Mouse (Mus musculus) urinary bladder, postnatal 36 days (tissue): Measurements from ENCODE around the gene Sv2a.
"Not testable (repeated sequence)": the region's sequence is repeated elsewhere in the genome, so short reads cannot be mapped to it uniquely, and the experiment has no call there.

Experiments
- DNase-seq, 2 experiments: peaks; one replicate each; pipeline ENCODE4 v3.0.0; 2022; ENCODE audit warnings: low spot score in 2 of 2, mixed read lengths in 1 of 2

The Sv2a gene

DNA sequence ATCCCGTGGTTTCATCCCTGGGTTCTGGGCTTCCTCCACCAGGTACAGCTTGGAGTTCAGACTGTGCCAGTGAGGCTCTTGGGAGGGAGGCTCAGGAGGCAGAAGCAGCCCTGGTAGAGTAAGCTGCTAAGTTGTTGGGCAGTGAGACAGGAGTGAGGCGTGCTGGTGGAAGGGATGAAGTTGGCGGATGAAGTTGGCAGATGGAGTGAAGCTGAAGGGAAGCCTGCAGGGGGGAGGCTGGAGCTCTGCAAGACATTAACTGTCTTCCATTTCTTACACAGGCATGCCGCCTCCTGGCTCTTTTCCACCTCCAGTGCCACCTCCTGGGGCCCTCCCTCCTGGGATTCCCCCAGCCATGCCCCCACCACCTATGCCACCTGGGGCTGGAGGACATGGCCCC, 6.9 kb upstream of the Sv2a start:
- not testable (repeated sequence) for DNase-seq

DNA sequence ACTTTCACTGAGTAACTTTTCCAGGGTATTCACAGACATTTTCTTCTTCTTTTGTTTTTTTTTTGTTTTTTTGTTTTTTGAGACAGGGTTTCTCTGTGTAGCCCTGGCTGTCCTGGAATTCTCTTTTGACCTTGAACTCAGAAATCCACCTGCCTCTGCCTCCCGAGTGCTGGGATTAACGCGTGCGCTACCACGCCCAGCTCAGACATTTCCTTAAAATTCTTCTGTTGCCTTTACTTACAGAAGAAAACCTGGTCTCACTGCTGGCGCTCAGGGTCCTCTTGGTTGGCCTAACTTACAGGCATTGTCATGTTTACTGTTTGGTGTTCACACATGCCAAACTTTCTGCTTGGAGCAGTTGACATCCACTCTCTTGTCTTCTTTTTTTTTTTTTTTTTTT, 5.7 kb upstream of the Sv2a start:
- DNase-seq = no peak

DNA sequence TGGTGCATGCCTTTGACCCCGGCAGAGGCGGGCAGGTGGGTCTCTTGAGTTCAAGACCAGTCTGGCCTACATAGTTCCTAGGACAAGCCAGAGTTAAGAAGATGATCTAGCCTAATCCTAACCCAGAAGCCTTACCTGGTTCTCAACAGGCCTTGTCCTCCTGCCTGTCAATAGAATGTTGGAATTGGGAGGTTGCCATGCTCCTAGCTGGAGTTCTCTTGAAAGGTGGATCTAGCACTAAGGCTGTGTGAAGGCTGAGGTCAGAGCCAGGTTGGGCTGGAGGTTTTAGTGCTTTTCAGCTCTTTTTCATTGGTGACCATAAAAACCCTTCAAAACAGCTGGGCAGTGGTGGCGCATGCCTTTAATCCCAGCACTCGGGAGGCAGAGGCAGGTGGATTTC, 2.5 kb upstream of the Sv2a start:
- no peak for DNase-seq

DNA sequence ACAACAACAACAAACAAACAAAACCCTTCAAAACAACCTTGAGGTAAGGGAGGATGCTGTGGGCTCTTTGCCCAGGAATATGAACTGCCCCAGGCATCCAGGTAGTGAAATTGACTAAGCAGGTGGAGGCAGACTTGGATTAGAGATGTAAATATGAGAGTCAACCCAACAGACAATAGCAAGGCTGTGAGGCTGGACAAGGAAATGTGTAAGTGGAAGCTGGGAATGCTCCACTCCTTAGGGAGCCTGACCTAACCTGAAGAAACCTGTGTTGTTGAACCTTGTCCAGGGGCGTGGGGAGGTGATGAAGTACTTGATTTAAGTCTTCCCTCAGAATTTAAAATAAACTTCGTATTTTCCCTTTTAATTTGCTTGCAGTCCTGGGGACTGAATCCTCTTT, 2.0 kb upstream of the Sv2a start:
- DNase-seq = no peak

DNA sequence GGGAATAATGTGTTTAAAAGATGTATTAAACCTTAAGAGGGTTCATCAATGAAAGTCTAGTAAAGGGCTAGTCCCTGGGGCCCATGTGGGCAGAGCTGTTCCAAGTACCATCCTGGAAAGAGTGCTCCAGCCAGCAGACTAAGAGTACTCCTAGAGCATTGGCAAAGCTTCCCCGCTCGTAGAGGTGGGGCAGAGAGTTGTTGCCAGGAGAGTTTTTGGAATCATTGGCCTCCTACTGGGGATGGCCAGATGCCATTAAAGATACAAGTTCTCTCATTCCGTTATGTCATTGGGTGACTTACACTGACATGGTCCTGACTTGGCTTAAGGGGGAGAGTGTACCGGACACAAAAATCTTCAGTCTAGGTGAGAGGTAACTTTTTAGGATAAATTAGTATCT, 1.4 kb upstream of the Sv2a start:
- DNase-seq = peak in 1 of 2 experiments; percentile 62

DNA sequence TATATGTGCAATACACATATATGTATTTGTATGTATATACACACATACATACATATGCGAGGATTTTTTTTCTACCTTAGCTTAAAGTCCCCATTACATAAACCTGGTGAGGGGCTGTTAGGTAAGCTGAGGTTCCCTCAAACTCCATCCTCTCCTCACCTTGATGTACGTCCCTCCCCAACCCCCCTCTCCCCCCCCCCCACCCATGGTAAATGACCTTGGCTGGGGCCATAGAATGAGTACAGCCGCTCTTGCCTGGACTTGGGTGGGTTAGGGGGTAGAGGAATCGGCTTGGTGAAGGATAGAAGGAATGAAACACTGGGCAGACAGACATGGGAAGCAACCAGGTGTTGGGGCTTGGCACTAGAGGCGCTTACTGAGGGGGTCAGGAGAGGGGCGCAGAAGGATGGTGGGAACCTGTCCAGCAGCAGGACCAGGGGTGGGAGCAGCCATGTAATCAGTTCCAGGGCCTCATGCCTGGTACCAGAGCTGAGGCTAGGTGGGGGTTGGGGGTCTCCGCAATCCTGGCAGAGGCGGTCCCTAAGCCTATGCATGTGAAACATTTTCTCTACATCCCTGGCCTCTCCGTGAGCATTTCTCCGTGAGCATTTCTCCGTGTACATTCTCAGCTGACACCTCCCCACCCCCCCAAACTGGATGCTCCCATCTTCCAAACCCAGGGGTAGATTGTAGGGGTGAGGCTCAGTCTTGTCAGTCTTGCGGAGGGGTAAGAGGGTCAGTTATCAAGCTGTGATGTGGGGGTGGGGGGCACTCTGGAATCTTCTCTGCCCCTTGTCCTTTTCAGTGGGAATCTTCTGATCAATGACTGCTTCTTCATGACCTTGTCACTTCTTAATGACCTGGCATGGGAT, 795 bp downstream of the Sv2a start:
- DNase-seq = no peak

DNA sequence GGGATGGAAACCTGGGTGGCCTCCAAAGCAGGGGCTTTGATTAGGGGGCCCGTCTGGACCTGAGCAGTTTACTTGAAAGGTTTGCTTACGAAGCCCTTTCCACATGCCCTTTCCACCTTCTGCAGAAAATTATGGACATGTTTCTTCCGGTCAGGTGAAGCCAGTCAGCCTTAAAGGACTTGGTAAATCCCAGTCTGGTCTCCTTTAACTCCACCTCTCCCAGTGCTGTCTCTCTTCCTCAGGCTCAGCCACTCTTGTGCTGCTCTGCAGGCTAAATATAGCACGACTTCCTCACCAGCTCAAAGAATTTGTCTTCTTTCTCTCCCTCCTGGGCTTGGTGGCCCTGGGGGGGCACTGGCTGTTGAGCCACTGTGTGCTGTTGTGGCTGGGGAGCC, 1.4 kb downstream of the Sv2a start:
- DNase-seq = no peak

DNA sequence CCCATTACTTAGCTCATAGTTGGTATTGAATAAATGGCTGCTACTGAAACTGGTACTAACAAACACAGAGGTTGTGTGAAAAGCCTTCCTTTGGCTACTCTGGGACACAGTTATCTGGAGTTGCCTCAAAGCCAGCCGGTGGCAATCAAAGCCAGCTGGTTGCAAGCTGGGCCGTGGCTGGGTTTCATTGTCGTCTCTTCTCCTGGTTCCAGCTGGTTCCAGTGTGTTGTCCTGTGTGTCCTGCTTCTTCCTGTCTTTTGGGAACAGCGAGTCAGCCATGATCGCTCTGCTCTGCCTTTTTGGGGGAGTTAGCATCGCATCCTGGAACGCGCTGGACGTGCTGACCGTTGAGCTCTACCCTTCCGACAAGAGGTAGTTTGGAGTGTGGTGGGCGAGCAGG, 12.0 kb downstream of the Sv2a start:
- DNase-seq = no peak

DNA sequence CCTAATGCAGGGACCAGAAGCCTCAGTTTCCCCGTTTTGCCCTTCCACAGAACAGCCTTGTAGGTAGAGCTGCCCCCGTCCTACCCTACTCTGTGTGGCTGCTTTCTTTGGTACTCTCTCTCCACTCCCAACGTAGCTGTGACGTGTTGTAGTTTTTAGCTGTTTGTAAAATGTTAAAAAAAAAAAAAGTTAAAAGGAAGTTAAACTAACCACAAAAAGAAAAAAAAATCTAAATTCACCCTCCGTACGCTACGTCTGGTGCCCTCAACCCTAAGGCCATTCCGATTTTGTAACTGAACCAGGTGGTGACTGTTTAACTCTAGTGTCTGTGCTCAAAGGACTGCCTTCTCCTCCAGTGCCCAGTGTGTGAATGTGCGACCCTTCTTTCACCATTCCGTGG, 14.0 kb downstream of the Sv2a start:
- no peak for DNase-seq

DNA sequence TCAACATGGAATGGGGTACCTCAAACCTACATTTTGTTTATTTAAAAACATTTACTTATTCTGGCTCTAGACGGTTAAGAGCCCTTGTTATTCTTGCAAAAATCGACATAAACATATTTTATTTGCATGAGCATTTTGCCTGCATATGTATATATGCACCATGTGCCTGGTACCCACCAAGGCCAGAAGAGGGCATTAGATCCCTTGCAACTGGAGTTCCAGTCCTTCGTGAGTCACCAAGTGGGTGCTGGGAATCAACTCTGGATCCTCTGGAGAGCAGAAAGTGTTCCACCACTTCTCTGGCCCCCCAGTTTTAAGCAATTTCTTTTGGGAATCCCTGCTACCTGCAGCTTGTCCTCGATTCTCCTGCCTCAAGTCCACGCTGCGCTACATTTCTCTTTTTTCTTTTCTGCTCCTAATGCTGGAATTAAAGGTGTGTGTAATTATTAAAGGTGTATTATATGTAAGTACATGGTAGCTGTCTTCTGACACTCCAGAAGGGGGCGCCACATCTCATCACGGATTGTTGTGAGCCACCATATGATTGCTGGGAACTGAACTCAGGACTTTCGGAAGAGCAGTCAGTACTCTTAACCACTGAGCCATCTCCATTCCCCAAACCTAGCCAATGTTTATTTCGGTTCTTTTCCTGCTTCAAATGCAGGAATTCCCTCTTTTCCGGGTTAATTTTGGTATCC, 14.8 kb downstream of the Sv2a start:
- no peak for DNase-seq

DNA sequence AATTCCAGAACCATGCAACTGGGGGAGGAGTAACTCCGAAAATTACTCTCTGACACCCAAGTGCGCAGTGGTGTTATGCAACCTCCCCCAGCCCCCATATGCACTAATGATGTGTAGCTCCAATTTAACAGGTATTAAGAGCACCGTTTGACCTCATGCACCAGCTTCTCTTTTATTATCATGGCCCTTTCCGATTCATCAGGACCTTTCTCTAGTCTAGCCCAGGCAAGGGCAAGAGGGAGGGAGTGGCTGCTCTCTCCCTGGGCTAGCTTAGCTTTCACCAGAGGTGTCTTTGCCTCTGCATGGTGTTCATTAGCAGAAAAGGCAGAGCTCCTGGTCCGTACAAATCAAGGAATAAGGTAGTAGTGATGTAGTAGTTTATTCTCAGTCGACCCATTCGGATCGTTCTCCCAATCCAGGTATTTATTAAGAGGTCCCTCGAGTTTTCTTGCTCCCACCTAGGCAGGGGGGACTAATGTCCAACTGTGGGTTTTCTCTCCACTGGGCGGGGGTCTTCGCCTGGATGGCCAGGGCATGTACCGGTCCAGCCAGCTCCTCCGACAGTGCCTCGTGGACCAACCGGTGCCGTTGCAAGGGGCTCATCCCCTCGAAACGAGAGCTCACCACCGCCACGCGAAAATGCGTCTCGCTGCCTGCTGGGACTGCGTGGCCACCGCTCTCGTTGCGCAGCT, 15.6 kb downstream of the Sv2a start:
- no peak for DNase-seq

DNA sequence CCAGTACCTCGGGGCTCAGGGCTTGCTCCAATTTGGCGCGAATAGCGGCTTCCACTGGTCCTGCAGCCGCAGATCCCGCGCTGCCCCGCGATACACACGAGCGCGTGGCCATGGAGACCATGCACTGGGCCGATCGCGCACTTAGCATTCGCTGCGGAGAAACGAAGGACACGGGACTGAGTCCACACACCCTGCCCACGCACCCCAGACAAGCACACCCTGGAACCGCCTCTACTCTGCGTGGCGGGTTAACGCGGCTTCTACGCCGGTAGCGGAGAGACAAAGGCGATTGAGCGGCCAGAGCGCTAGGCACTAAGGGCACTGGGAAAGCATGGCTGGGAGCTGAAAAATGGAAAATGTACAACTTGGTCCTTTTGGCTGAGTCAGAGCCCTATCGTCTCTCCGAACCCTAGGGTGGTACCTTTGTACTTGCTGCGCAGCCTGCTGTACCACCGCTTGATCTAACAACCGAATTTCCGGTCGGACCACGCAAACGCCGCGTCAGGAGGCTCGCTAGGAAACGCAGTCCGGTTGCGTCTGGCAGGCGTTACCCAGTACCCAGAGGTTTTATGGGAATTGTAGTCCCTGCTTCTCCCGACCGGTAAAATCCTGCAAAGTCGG, 16.3 kb downstream of the Sv2a start:
- DNase-seq = peak; percentile 81 to 90

DNA sequence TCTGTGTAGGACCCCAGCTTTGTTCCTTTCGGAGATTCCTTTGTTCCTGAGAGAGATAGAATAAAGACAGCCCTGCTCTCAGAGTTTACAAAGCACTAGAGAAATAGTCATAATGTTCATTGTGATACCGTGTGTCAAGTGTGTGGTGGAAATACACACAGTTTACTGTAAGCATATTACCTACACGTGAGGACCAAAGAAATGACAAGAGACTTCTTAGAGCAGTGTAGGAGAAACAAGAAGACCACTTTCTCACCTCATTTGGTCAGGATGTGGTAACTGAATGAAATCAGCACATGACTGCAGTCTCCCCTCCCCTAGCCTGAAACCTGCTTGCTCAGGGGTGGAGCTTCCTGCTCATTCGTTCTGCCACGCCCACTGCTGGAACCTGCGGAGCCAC, 17.2 kb downstream of the Sv2a start:
- DNase-seq = no peak

DNA sequence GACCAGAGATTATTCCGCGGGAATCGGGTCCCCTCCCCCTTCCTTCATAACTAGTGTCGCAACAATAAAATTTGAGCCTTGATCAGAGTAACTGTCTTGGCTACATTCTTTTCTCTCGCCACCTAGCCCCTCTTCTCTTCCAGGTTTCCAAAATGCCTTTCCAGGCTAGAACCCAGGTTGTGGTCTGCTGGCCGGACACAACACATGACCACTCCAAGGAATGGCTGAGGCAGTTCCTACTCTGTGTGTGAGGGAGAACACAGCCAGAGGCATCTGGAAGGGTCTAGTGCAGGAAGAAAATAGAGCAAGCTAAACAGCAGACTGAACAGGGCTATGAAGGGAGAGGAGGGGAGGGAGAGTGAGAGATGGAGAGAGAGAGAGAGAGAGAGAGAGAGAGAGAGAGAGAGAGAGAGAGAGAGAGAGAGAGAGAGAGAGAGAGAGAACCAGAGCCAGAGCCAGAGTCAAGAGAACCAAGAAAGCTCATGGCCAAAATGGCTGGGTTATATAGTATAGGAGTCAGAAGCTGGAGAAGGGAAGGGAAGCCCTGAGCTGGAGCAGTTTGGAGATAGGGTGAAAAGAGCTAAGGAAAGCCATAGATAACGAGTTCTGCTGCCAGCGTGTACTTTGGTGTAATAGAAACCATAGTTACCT, 17.8 kb downstream of the Sv2a start:
- not testable (repeated sequence) for DNase-seq

DNA sequence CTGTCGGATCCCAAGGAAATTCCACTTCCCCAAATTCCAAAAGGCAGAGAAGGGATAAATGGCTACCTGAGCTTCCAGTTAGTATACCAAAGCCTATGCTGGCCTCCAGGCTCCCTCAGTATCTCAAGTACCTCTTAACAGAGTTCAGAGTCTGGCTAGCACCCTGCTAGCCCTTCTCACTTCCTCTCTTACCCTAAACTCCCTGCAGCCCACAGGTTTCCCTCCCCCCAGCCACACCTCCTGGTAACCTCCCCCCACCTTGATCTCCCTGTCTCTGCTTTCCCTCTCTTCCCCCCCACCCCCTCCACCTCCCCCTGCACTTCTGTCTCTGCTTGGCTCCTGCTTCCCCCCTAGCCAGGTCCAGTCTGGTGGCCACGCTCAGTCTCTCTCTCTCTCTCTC, 18.8 kb downstream of the Sv2a start:
- DNase-seq = no peak

DNA sequence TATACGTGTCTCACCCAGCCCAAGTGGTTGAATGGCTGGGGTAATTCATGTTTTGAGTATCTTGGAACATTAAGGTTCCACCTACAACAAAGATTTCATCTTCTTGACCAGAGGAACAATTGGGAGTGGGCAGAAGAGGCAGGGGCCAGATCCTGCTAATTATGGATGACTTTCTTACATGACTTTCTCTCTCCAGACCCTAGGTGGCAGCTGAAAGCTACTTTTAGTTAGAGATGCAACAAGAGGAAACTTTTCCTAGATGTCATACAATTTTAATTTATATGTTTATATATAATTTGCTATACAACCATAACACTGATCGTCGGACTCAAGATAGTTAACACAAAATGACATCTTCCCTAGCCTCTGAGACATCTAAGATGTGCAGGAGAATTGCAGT, 26.9 kb downstream of the Sv2a start:
- DNase-seq = no peak

DNA sequence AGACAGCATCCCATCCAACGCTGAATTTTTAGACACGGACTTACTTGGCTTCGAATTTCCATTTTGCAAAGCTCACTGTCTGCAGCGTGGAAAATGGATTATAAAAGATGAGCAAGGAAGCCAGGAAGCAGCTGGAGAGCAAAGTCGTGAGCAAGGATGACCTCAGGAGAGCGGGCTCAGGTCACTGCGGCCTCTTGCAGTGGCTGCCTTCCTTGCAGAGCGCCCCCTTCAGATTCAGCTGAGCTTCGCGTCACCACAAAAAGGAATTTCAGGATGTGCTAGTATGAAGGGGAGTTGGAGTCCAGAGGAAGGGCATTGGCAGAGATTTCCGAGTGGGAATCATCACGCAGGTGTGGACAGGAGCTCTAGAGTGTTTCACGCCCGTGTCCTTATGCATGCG, 28.3 kb downstream of the Sv2a start:
- no peak for DNase-seq

DNA sequence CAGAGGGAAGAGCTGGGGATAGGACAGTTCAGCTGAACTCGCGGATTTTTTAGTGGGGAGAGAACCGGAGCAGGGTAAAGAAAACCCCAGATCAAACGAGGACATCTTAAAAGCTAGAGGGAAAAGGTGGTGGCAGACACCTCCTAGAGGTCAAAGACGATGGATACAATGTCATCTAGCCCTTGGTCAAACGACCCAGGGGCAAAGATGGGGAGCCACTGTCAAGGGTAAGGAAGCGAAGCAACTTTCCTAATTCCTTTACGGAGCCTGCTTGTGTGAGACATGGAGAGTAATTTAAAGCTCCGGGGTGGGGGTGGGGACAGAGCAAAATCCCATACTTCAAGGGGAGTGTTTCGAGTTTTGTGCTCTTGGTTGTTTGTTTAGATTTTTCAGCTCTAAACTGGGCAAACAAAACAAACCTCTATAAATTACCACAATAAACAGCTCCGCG, 38.3 kb downstream of the Sv2a start:
- DNase-seq = no peak

DNA sequence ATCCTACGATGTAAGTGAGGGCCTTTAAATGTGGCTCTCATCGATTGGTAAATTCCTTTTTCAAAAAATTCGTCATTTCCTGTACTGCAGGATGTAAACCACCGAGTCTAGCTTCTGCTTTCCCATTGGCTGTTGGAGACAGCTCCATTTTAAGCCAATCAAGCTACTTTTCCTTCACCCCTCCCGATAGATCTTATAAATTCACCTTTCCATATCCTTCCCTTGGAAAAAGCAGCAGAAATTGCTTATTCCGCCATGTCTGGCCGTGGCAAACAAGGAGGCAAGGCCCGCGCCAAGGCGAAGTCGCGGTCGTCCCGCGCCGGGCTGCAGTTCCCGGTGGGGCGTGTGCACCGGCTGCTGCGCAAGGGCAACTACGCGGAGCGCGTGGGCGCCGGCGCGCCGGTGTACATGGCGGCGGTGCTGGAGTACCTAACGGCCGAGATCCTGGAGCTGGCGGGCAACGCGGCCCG, 38.7 kb downstream of the Sv2a start, which contains the start of the genes Bola1 and Hist2h2ab:
Gene Bola1 (minus strand): TSS at position 49 of the 470 bp plus-strand sequence.
Gene Hist2h2ab (plus strand): TSS at position 205 of the 470 bp plus-strand sequence.
- DNase-seq = peak; percentile 65 to 67

DNA sequence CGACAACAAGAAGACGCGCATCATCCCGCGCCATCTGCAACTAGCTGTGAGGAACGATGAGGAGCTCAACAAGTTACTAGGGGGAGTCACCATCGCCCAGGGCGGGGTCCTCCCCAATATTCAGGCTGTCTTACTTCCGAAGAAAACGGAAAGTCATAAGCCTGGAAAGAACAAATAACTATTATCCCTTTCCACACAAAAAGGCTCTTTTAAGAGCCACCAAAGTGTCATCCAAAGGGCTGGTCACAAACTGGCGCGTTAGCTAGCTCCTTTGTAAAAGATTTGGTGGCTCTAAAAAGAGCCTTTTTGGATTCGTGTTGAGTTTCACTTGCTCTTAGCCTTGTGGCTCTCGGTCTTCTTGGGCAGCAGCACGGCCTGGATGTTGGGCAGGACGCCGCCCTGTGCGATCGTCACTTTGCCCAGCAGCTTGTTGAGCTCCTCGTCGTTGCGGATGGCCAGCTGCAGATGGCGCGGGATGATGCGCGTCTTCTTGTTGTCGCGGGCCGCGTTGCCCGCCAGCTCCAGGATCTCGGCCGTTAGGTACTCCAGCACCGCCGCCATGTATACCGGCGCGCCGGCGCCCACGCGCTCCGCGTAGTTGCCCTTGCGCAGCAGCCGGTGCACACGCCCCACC, 39.3 kb downstream of the Sv2a start:
- not testable (repeated sequence) for DNase-seq
